Mouse (Mus musculus): Measurements from ENCODE around the gene Nrarp. TPM values are rescaled to one million over a fixed set of nuclear protein-coding genes. Genes with fewer than 3 reads are reported as not detected.

The Nrarp gene
- polyA plus RNA-seq, 1 experiment from 2014 or later, result 8.8 TPM

DNA sequence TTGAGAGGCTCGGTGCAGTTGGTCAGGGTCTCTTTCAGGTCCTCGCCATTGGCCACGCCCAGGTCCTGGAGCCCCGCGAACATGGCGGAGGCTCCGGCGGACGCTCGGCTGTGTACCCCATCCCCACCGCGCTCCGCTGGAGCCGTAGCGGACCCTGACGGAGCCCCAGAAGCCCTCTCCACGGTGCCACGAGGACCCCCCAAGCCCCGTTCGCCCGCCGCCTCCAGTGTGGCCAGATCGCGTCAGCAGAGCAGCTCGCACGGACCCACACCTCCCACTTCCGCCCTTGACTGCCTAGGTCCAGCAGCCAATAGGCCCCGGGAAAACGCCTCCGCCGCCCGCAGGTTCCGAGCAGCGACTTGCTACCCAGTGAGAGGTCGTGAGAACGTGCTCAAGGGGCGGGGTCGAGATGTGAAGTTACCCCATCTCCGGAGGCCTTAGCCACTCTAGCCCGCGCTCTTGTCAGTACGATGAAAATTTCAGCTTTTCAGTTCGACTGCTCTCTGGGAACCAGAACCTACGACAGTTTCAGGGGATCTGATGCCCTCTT, 30.6 kb downstream of the Nrarp start, which contains the start of gene Nelfb:
Gene Nelfb, minus strand, starts transcription at position 369 of the 550 bp plus-strand sequence.
- peaks cover 7% of the 10 kb centered on the region; the same call in 1 of the 2 replicates for H3K36me3 ChIP-seq (ENCODE audit: control insufficient read depth, insufficient read depth, low read length)
- WGBS, result under 1% methylated on average over 44 of the region's 44 CpGs

DNA sequence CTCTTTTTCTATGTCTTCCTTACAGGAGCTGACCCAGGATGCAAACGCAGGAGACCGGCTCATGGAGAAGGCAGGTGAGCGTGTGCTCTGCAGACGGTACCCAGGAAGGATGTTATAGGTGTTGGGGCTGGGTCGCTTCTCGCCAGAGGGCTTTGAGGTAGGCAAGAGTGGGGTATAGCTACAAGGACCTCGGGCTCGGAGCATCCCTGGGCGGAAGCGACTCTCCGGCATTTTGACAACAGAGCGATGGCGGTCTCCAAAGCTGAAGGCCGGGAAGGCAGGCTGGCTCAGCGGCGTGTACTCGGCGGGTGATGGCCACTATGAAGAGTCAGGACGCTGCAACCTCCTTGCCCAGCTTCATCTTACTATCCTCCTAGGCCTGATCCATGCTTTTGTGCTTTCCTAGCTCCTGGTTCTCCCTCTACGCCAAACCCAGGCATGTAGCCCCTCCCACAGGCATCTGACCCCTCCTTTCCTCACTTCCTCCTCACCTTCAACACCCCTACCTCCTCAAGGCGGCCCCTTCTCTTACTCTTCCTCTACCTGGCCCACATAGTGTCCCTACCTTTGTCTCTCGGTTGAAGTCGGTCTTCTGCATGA, 32.8 kb downstream of the Nrarp start:
- H3K9me3 ChIP-seq (ENCODE audit: control insufficient read depth, low read length), result no peaks in the 10 kb centered on the region
- no peaks in the 10 kb centered on the region for H3K27me3 ChIP-seq (ENCODE audit: control insufficient read depth, insufficient read depth, low read length)
- H3K9ac ChIP-seq (ENCODE audit: low read length), result no peak overlapping the region
- ATAC-seq (ENCODE audit: insufficient number of reproducible peaks, low FRiP score, low TSS enrichment, low read depth), result no peak
- DNase-seq (ENCODE audit: low spot score), result no peak
- H3K27ac ChIP-seq (replicated peaks; ENCODE audit: low read depth, low read length), result no peak overlapping the region
- H3K4me3 ChIP-seq (ENCODE audit: low read depth, low read length), result no peak overlapping the region
- no peak overlapping the region for H3K4me2 ChIP-seq (ENCODE audit: low read depth, severe bottlenecking)
- H3K4me1 ChIP-seq (ENCODE audit: control insufficient read depth, insufficient read depth, low read length), result peaks cover 10% of the 10 kb centered on the region
- H3K36me3 ChIP-seq (ENCODE audit: control insufficient read depth, insufficient read depth, low read length), result 0 out of 2 replicates have a peak, but pooled peaks cover 2% of the 10 kb centered on the region
- WGBS, result 65% methylated on average over 23 of the region's 23 CpGs

More for the DNA sequence above, 30.6 kb downstream of the Nrarp start, which contains the start of gene Nelfb:
- Histone ChIP-seq H3K4me2 (ENCODE audit: low read depth, severe bottlenecking) (peak within 1 kb of the TSS; percentile 92), H3K9ac (ENCODE audit: low read length) (peak within 1 kb of the TSS; percentile 85), H3K27me3 (ENCODE audit: control insufficient read depth, insufficient read depth, low read length) (no peaks in the 10 kb centered on the region), H3K4me1 (ENCODE audit: control insufficient read depth, insufficient read depth, low read length) (peaks cover 10% of the 10 kb centered on the region), H3K4me3 (ENCODE audit: low read depth, low read length) (peak within 1 kb of the TSS; percentile 91), H3K9me3 (ENCODE audit: control insufficient read depth, low read length) (no peaks in the 10 kb centered on the region), H3K27ac (replicated peaks; ENCODE audit: low read depth, low read length) (peak within 1 kb of the TSS; percentile 83)
- DNase-seq (ENCODE audit: low spot score) (peak; percentile 95), ATAC-seq (ENCODE audit: insufficient number of reproducible peaks, low FRiP score, low TSS enrichment, low read depth) (peak; percentile 92)

DNA sequence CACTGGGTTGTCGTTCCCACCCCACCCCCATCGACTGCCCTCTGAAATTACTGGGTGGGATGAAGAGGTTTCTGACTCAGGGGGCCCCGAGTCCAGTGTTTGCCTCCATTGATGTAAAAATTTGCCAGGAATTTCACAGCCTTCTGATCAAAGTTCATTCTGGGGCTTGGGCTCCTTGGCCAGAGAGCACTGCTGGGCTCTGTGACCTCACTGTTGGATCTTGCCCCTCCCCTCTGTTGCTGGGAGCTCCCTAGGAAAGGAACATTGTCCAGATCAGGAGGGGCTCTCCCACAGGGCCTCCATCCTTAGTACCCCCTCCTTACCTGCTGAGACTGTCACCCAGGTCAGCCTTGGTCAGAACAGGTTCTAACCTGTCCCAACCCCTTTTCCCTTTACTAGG, 33.9 kb downstream of the Nrarp start, which contains the start of gene Stpg3:
Gene Stpg3, minus strand, starts transcription at position 194 of the 400 bp plus-strand sequence.
- ATAC-seq (ENCODE audit: insufficient number of reproducible peaks, low FRiP score, low TSS enrichment, low read depth), result no peak
- Histone ChIP-seq H3K4me3 (ENCODE audit: low read depth, low read length) (no peak within 1 kb of the TSS), H3K27me3 (ENCODE audit: control insufficient read depth, insufficient read depth, low read length) (no peaks in the 10 kb centered on the region)

GRCm38 (mm10) chr2:25217666-25218065, 37.1 kb downstream of the Nrarp start:
- Histone ChIP-seq H3K9me3 (ENCODE audit: control insufficient read depth, low read length) (no peaks in the 10 kb centered on the region), H3K36me3 (ENCODE audit: control insufficient read depth, insufficient read depth, low read length) (peaks cover 2% of the 10 kb centered on the region; the same call in 1 of the 2 replicates), H3K4me2 (ENCODE audit: low read depth, severe bottlenecking) (no peak overlapping the region), H3K4me3 (ENCODE audit: low read depth, low read length) (no peak overlapping the region), H3K4me1 (ENCODE audit: control insufficient read depth, insufficient read depth, low read length) (no peaks in the 10 kb centered on the region), H3K27me3 (ENCODE audit: control insufficient read depth, insufficient read depth, low read length) (no peaks in the 10 kb centered on the region), H3K27ac (replicated peaks; ENCODE audit: low read depth, low read length) (no peak overlapping the region), H3K9ac (ENCODE audit: low read length) (no peak overlapping the region)
- ATAC-seq (ENCODE audit: insufficient number of reproducible peaks, low FRiP score, low TSS enrichment, low read depth), result no peak
- DNase-seq (ENCODE audit: low spot score), result no peak
- WGBS, result 60% methylated on average over 2 of the region's 2 CpGs

More for the DNA sequence above, 33.9 kb downstream of the Nrarp start, which contains the start of gene Stpg3:
- Histone ChIP-seq H3K9ac (ENCODE audit: low read length) (no peak within 1 kb of the TSS), H3K4me2 (ENCODE audit: low read depth, severe bottlenecking) (no peak within 1 kb of the TSS), H3K4me1 (ENCODE audit: control insufficient read depth, insufficient read depth, low read length) (peaks cover 10% of the 10 kb centered on the region), H3K27ac (replicated peaks; ENCODE audit: low read depth, low read length) (no peak within 1 kb of the TSS), H3K36me3 (ENCODE audit: control insufficient read depth, insufficient read depth, low read length) (no peaks in the 10 kb centered on the region), H3K9me3 (ENCODE audit: control insufficient read depth, low read length) (no peaks in the 10 kb centered on the region)
- DNase-seq (ENCODE audit: low spot score), result no peak
- 82% methylated on average over 3 of the region's 3 CpGs for WGBS

GRCm38 (mm10) chr2:25218445-25218844, 37.9 kb downstream of the Nrarp start, which contains the start of gene Fam166a:
Fam166a (plus strand) TSS chr2:25218745.
- Histone ChIP-seq H3K9me3 (ENCODE audit: control insufficient read depth, low read length) (no peaks in the 10 kb centered on the region), H3K27me3 (ENCODE audit: control insufficient read depth, insufficient read depth, low read length) (no peaks in the 10 kb centered on the region), H3K4me1 (ENCODE audit: control insufficient read depth, insufficient read depth, low read length) (peaks cover 3% of the 10 kb centered on the region; the same call in 1 of the 2 replicates), H3K9ac (ENCODE audit: low read length) (no peak within 1 kb of the TSS), H3K4me3 (ENCODE audit: low read depth, low read length) (no peak within 1 kb of the TSS), H3K36me3 (ENCODE audit: control insufficient read depth, insufficient read depth, low read length) (peaks cover 2% of the 10 kb centered on the region; the same call in 1 of the 2 replicates), H3K4me2 (ENCODE audit: low read depth, severe bottlenecking) (no peak within 1 kb of the TSS), H3K27ac (replicated peaks; ENCODE audit: low read depth, low read length) (no peak within 1 kb of the TSS)
- ATAC-seq (ENCODE audit: insufficient number of reproducible peaks, low FRiP score, low TSS enrichment, low read depth) (no peak), DNase-seq (ENCODE audit: low spot score) (no peak)

DNA sequence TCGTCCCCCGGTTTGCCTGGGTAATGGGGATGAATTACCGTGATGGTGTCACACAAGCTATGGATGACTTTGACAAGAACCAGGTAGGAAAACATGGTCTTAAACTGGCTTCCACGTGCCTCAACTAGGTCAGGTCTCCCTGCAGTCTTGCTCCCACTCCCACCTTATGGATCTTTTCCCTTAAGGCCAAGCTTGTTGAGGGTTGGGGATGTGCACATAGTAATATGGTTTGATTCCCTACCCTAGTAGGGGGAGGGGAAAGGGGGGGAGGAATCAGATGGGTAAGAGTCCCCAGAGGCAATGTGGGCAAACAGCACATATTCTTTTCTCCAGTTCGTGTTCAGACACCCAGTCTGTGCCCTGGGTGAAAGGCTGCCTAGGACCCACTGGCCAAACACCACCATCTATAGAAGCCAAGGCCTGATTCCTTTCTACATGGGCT, 40.8 kb downstream of the Nrarp start:
- H3K4me2 ChIP-seq (ENCODE audit: low read depth, severe bottlenecking), result no peak overlapping the region
- no peaks in the 10 kb centered on the region for H3K9me3 ChIP-seq (ENCODE audit: control insufficient read depth, low read length)
- no peak overlapping the region for H3K4me3 ChIP-seq (ENCODE audit: low read depth, low read length)
- no peak overlapping the region for H3K9ac ChIP-seq (ENCODE audit: low read length)
- peaks cover 8% of the 10 kb centered on the region for H3K4me1 ChIP-seq (ENCODE audit: control insufficient read depth, insufficient read depth, low read length)
- no peaks in the 10 kb centered on the region for H3K27me3 ChIP-seq (ENCODE audit: control insufficient read depth, insufficient read depth, low read length)
- WGBS, result 69% methylated on average over 5 of the region's 5 CpGs
- no peak for ATAC-seq (ENCODE audit: insufficient number of reproducible peaks, low FRiP score, low TSS enrichment, low read depth)
- DNase-seq (ENCODE audit: low spot score), result no peak
- H3K27ac ChIP-seq (replicated peaks; ENCODE audit: low read depth, low read length), result no peak overlapping the region
- H3K36me3 ChIP-seq (ENCODE audit: control insufficient read depth, insufficient read depth, low read length), result peaks cover 2% of the 10 kb centered on the region; the same call in 1 of the 2 replicates

- peak; percentile 16 for ATAC-seq (ENCODE audit: insufficient number of reproducible peaks, low FRiP score, low TSS enrichment, low read depth)
- WGBS, result 1% methylated on average over 53 of the region's 53 CpGs
- H3K9ac ChIP-seq (ENCODE audit: low read length), result peak overlapping the region; percentile 82
These were observed 43.3 kb downstream of the Nrarp start for GRCm38 (mm10) chr2:25223681-25224491.

DNA sequence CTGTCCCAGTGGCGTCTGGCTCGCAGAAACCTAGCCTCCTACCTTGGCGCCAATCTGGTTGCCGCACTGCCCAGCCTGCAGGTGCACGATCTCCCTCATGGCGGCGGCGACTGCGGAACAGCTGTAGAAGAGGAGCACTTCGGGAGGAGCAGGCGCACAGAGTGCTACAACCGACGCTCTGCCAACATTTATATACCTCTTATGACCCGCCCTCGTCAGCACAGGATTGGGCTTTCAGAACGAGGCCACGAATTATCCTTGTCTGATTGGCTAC, 43.9 kb downstream of the Nrarp start, which contains the start of gene Tubb4b:
Gene Tubb4b, minus strand, starts transcription at position 211 of the 274 bp plus-strand sequence.
- no peak for ATAC-seq (ENCODE audit: insufficient number of reproducible peaks, low FRiP score, low TSS enrichment, low read depth)
- Histone ChIP-seq H3K27me3 (ENCODE audit: control insufficient read depth, insufficient read depth, low read length) (no peaks in the 10 kb centered on the region), H3K9ac (ENCODE audit: low read length) (peak within 1 kb of the TSS; percentile 82), H3K4me3 (ENCODE audit: low read depth, low read length) (peak within 1 kb of the TSS; percentile 85), H3K9me3 (ENCODE audit: control insufficient read depth, low read length) (no peaks in the 10 kb centered on the region), H3K4me1 (ENCODE audit: control insufficient read depth, insufficient read depth, low read length) (peaks cover 8% of the 10 kb centered on the region), H3K4me2 (ENCODE audit: low read depth, severe bottlenecking) (peak within 1 kb of the TSS; percentile 93), H3K36me3 (ENCODE audit: control insufficient read depth, insufficient read depth, low read length) (peaks cover 2% of the 10 kb centered on the region; the same call in 1 of the 2 replicates), H3K27ac (replicated peaks; ENCODE audit: low read depth, low read length) (peak within 1 kb of the TSS; percentile 96)
- no peak for DNase-seq (ENCODE audit: low spot score)
- under 1% methylated on average over 17 of the region's 17 CpGs for WGBS

More at GRCm38 (mm10) chr2:25223681-25224491, 43.3 kb downstream of the Nrarp start:
- peak; percentile 36 for DNase-seq (ENCODE audit: low spot score)
- peak overlapping the region; percentile 85 for H3K4me3 ChIP-seq (ENCODE audit: low read depth, low read length)
- H3K9me3 ChIP-seq (ENCODE audit: control insufficient read depth, low read length), result no peaks in the 10 kb centered on the region
- no peaks in the 10 kb centered on the region for H3K27me3 ChIP-seq (ENCODE audit: control insufficient read depth, insufficient read depth, low read length)
- H3K36me3 ChIP-seq (ENCODE audit: control insufficient read depth, insufficient read depth, low read length), result peaks cover 2% of the 10 kb centered on the region; the same call in 1 of the 2 replicates
- peak overlapping the region; percentile 88 for H3K27ac ChIP-seq (replicated peaks; ENCODE audit: low read depth, low read length)
- H3K4me2 ChIP-seq (ENCODE audit: low read depth, severe bottlenecking), result peak overlapping the region; percentile 93
- peaks cover 8% of the 10 kb centered on the region for H3K4me1 ChIP-seq (ENCODE audit: control insufficient read depth, insufficient read depth, low read length)
